Mouse (Mus musculus) E14TG2a.4 (cell line): ENCODE data around the gene Chodl.

ENCODE experiments used
- CTCF ChIP-seq: conservative IDR thresholded peaks from 2 replicates; pipeline ENCODE4 v1.5.1; 2014; ENCODE audit warnings: low read length
- POU5F1 ChIP-seq: IDR thresholded peaks from 2 replicates; pipeline ENCODE4 v1.6.1; 2014; ENCODE audit warnings: low read length, borderline replicate concordance

DNA sequence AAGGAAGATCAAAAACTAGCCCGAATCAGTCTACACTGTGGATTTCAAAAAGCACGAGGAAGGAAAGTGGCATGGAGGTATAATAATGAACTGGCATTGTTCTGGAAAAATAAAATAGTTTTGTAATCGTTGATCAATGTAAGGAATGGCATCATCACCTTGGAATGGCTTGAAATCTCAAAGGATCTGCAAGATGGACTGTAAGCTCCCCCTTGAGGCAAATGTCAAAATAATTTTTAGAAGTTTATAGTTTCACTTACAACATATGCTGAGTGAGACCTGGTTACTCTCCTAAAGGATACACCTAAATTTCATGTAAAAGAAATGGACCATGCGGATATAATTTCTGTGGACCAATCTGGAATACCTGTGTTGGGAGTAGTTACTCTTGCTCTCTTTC lies 19.6 kb downstream of the Chodl start:
- no peak for TF ChIP-seq CTCF
- TF ChIP-seq POU5F1: no peak
